Mouse (Mus musculus) ES-Bruce4 (cell line): ENCODE measurements around the gene A2ml1. TPM values are rescaled to one million over a fixed set of nuclear protein-coding genes. Genes with fewer than 3 reads are reported as not detected.

Source experiments
- H3K27ac ChIP-seq: 2 replicates; pipeline ENCODE4 v1.5.1; 2012; ENCODE audit warnings: low read length, inconsistent platforms; ENCODE audit not compliant: insufficient read depth
- H3K27me3 ChIP-seq: 2 replicates; pipeline ENCODE4 v1.6.1; 2012; ENCODE audit warnings: mild to moderate bottlenecking, low read length, inconsistent platforms; ENCODE audit not compliant: control insufficient read depth, poor library complexity, insufficient read depth, severe bottlenecking
- H3K36me3 ChIP-seq: 2 replicates; pipeline ENCODE4 v1.6.1; 2012; ENCODE audit warnings: inconsistent platforms, mild to moderate bottlenecking, low read length, moderate library complexity; ENCODE audit not compliant: control insufficient read depth, poor library complexity, insufficient read depth, severe bottlenecking
- H3K4me1 ChIP-seq: one replicate; pipeline ENCODE4 v1.8.1; 2011; ENCODE audit warnings: low read length; ENCODE audit not compliant: control insufficient read depth, insufficient read depth
- H3K4me3 ChIP-seq: 2 replicates; pipeline ENCODE4 v1.5.1; 2011; ENCODE audit warnings: low read depth, mild to moderate bottlenecking, low read length
- H3K9ac ChIP-seq: 2 replicates; pipeline ENCODE4 v1.6.1; 2012; ENCODE audit warnings: low read depth, mild to moderate bottlenecking, inconsistent platforms; ENCODE audit not compliant: poor library complexity, severe bottlenecking
- H3K9me3 ChIP-seq: replicated peaks from 2 replicates; pipeline ENCODE4 v1.6.1; 2012; ENCODE audit warnings: mild to moderate bottlenecking, low read length, inconsistent platforms; ENCODE audit not compliant: control insufficient read depth, poor library complexity, insufficient read depth, severe bottlenecking
- CTCF ChIP-seq: IDR thresholded peaks from one replicate; pipeline ENCODE4 v1.8.1; 2011; ENCODE audit warnings: low read depth, low read length
- EP300 ChIP-seq: IDR thresholded peaks from 2 replicates; pipeline ENCODE4 v1.6.1; 2011; ENCODE audit warnings: low read depth, low read length; ENCODE audit not compliant: insufficient read depth
- POLR2A ChIP-seq: IDR thresholded peaks from one replicate; pipeline ENCODE4 v1.8.1; 2011; ENCODE audit warnings: low read length; ENCODE audit not compliant: insufficient read depth
- polyA plus RNA-seq: library from polyadenylated mRNA; stranded (reverse); fragments of >200 nt; gene quantifications from 2 replicates; pipeline ENCODE4 v1.2.4, GENCODE M21; 2011; ENCODE audit warnings: low read depth; ENCODE audit not compliant: missing spikeins, insufficient read depth, insufficient read length

A2ml1 gene
- polyA plus RNA-seq, 1 experiment: not detected

- Histone ChIP-seq H3K36me3 (no peaks in the 10 kb centered on the region), H3K9me3 (no peaks in the 10 kb centered on the region), H3K4me3 (no peak overlapping the region), H3K4me1 (no peaks in the 10 kb centered on the region), H3K27ac (no peak overlapping the region), H3K9ac (no peak overlapping the region), H3K27me3 (no peaks in the 10 kb centered on the region)
- no peak for TF ChIP-seq CTCF
- no peak for TF ChIP-seq POLR2A
- no peak for TF ChIP-seq EP300
Observed at GRCm38 (mm10) chr6:128577301-128577700, 4.1 kb downstream of the A2ml1 start.

- Histone ChIP-seq H3K4me1 (no peaks in the 10 kb centered on the region), H3K9me3 (no peaks in the 10 kb centered on the region), H3K4me3 (no peak overlapping the region), H3K9ac (no peak overlapping the region), H3K27me3 (no peaks in the 10 kb centered on the region), H3K27ac (no peak overlapping the region), H3K36me3 (no peaks in the 10 kb centered on the region)
- no peak for TF ChIP-seq EP300
- TF ChIP-seq POLR2A: no peak
- no peak for TF ChIP-seq CTCF
Observed at GRCm38 (mm10) chr6:128566589-128566988, 14.8 kb downstream of the A2ml1 start.

GRCm38 (mm10) chr6:128554049-128554448 is 27.4 kb downstream of the A2ml1 start:
- Histone ChIP-seq H3K27me3 (no peaks in the 10 kb centered on the region), H3K36me3 (no peaks in the 10 kb centered on the region), H3K9me3 (no peaks in the 10 kb centered on the region), H3K27ac (no peak overlapping the region), H3K4me3 (no peak overlapping the region), H3K4me1 (no peaks in the 10 kb centered on the region), H3K9ac (no peak overlapping the region)
- TF ChIP-seq CTCF (no peak), EP300 (no peak), POLR2A (no peak)

- Histone ChIP-seq H3K27me3 (no peaks in the 10 kb centered on the region; the same call in 1 of the 2 replicates), H3K4me3 (no peak overlapping the region), H3K36me3 (no peaks in the 10 kb centered on the region), H3K9ac (no peak overlapping the region), H3K9me3 (no peaks in the 10 kb centered on the region), H3K27ac (no peak overlapping the region), H3K4me1 (no peaks in the 10 kb centered on the region)
- no peak for TF ChIP-seq EP300
- TF ChIP-seq POLR2A: no peak
- TF ChIP-seq CTCF: no peak
Observed at GRCm38 (mm10) chr6:128549463-128550452, 31.6 kb downstream of the A2ml1 start.

DNA sequence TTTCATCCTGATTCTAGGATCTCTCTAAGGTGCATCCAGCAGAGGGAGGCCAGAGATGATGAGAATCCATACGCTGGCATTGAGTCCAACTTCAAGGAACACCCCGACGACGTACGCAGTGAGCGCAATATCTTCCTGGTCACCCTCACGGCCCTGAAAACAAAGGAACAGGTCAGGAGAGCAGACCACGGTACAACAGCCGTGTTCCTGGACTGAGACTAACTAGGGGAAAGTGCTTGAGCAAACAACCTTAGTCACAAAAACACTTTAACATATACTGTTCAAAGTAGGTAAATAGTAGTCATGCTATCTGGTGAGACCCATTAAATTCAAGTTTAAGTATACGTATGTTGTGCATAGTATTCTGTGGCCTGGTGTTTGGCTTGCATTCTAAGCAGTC is 32.9 kb downstream of the A2ml1 start:
- Histone ChIP-seq H3K4me1 (no peaks in the 10 kb centered on the region), H3K9ac (no peak overlapping the region), H3K4me3 (no peak overlapping the region), H3K9me3 (no peaks in the 10 kb centered on the region), H3K27ac (no peak overlapping the region), H3K27me3 (no peaks in the 10 kb centered on the region; the same call in 1 of the 2 replicates), H3K36me3 (no peaks in the 10 kb centered on the region)
- TF ChIP-seq POLR2A (no peak), CTCF (no peak), EP300 (no peak)

DNA sequence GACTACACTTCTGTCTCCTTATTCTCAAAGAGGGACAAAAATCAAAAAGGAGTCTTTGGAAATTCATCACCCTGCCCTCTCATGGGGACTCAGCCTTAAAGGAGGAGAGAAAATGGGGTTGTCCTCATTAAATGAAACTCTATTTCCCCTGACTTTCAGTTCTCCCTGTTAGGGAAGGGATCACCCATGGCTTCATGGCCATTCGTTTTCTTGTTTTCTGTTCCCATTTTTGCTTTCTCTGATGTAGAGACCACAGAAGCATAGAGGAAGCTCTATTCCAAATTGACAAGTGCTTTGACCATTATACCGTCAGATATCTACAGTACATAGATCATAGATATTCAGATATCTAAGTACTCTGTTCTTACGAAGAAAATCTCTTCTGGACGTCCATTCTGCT is 36.0 kb downstream of the A2ml1 start:
- Histone ChIP-seq H3K36me3 (no peaks in the 10 kb centered on the region), H3K4me3 (no peak overlapping the region), H3K4me1 (no peaks in the 10 kb centered on the region), H3K9me3 (no peaks in the 10 kb centered on the region), H3K9ac (no peak overlapping the region), H3K27me3 (no peaks in the 10 kb centered on the region; the same call in 1 of the 2 replicates), H3K27ac (no peak overlapping the region)
- no peak for TF ChIP-seq POLR2A
- no peak for TF ChIP-seq CTCF
- TF ChIP-seq EP300: no peak
